9 mouse cellular contexts compared by ENCODE assay signal in genomic region chr10:77926140-77926539, GRCm38 (mm10). TPM values are rescaled to one million over a fixed set of nuclear protein-coding genes. Genes with fewer than 3 reads are reported as not detected.
DNase-seq lines count a peak whose midpoint lies in the region; ATAC-seq lines count a peak whose summit lies in the region.
"Had no signal": no experiment of that assay in that cellular context is flagged by ENCODE, and none has a peak within 500 bp of the region (broad histone marks: within the 10 kb centered on the region; RNA-seq: fewer than 3 reads in every experiment).

No protein-coding gene starts in this region.

- 38% methylated on average over 7 of the region's 7 CpGs for WGBS in liver, embryonic 11.5 days
- WGBS in limb, embryonic 10.5 days: 53% methylated on average over 7 of the region's 7 CpGs

- no peaks in the 10 kb centered on the region for H3K9me3 ChIP-seq in liver, embryonic 11.5 days (ENCODE audit: control insufficient read depth, low read length)
- no peaks in the 10 kb centered on the region for H3K9me3 ChIP-seq in limb, embryonic 10.5 days (replicated peaks)
- H3K9me3 ChIP-seq: midbrain, embryonic 12.5 days had no signal

- intact Hi-C loops in heart, postnatal 14 days (cut with DNase I): no loop called here

- H3K9ac ChIP-seq in liver, embryonic 11.5 days (ENCODE audit: low read depth, low read length): no peak overlapping the region
- H3K9ac ChIP-seq: midbrain, embryonic 12.5 days had no signal

- no peak for ATAC-seq in liver, embryonic 11.5 days (replicated peaks; ENCODE audit: low FRiP score)

- H3K36me3 ChIP-seq in liver, embryonic 11.5 days (ENCODE audit: control insufficient read depth, insufficient read depth, low read length): no peaks in the 10 kb centered on the region
- no peaks in the 10 kb centered on the region for H3K36me3 ChIP-seq in limb, embryonic 10.5 days
- H3K36me3 ChIP-seq: midbrain, embryonic 12.5 days had no signal

- no peak overlapping the region for H3K4me3 ChIP-seq in liver, embryonic 11.5 days (ENCODE audit: low read depth, low read length)
- H3K4me3 ChIP-seq in limb, embryonic 10.5 days: no peak overlapping the region
- H3K4me3 ChIP-seq: midbrain, embryonic 12.5 days had no signal

- no peak overlapping the region for H3K4me2 ChIP-seq in liver, embryonic 11.5 days
- H3K4me2 ChIP-seq: midbrain, embryonic 12.5 days had no signal

- H3K27ac ChIP-seq in liver, embryonic 11.5 days (ENCODE audit: low read depth, low read length): no peak overlapping the region
- no peak overlapping the region for H3K27ac ChIP-seq in limb, embryonic 10.5 days
- H3K27ac ChIP-seq: midbrain, embryonic 12.5 days had no signal

- no peaks in the 10 kb centered on the region for H3K4me1 ChIP-seq in liver, embryonic 11.5 days (replicated peaks; ENCODE audit: control insufficient read depth, insufficient read depth, low read length)
- 0 out of 2 replicates have a peak, but pooled peaks cover 4% of the 10 kb centered on the region for H3K4me1 ChIP-seq in limb, embryonic 10.5 days
- H3K4me1 ChIP-seq: midbrain, embryonic 12.5 days had no signal

- DNase-seq in liver (peak; percentile 67), NIH3T3 (ENCODE audit: low read depth) (peak; percentile 65)
- DNase-seq in liver, embryonic 11.5 days (ENCODE audit: low spot score): no peak
- DNase-seq in c-Kit-positive CD71-positive TER-119-negative erythroid progenitor cells, embryonic 14.5 days (ENCODE audit: low read depth): peak; percentile 51
- DNase-seq in heart, postnatal 14 days: peak; percentile 40 to 63
- DNase-seq in limb, embryonic 10.5 days (ENCODE audit: low spot score): peak; percentile 58
- DNase-seq in right cerebral cortex, postnatal 4 days: peak; percentile 46
- DNase-seq in yolk sac, embryonic 10.5 days (ENCODE audit: low spot score): no peak

- H3K27me3 ChIP-seq in liver, embryonic 11.5 days (replicated peaks; ENCODE audit: control insufficient read depth, insufficient read depth, low read length): no peaks in the 10 kb centered on the region
- no peaks in the 10 kb centered on the region for H3K27me3 ChIP-seq in limb, embryonic 10.5 days (ENCODE audit: low read depth, poor library complexity, severe bottlenecking)
- H3K27me3 ChIP-seq: midbrain, embryonic 12.5 days had no signal

RNA-seq across cellular contexts. Expression of gene Lrrc3, which starts 23.8 kb away (rescaled TPM):
- 8.2 and 10.0 TPM in 2 replicates for polyA plus RNA-seq in liver, embryonic 11.5 days (2014; fragmentation: Nextera tagmentation; extraction: Ambion mirVana)
- total RNA-seq in heart, postnatal 14 days (2021): under 1 TPM; 0.72 to 0.78 TPM
- polyA plus RNA-seq in limb, embryonic 10.5 days (2016; fragmentation: Nextera tagmentation; extraction: Ambion mirVana): 1.5 and 1.7 TPM in 2 replicates

RNA-seq across cellular contexts. Expression of gene Trpm2, which starts 44.2 kb away (rescaled TPM):
- 1.2 TPM in 2 replicates for polyA plus RNA-seq in liver, embryonic 11.5 days (2014; fragmentation: Nextera tagmentation; extraction: Ambion mirVana)
- 1 to 10 TPM in 1 of 2 experiments, under 1 TPM in 1; 0.34 to 1.5 TPM for total RNA-seq in heart, postnatal 14 days (2021)
- polyA plus RNA-seq in limb, embryonic 10.5 days (2016; fragmentation: Nextera tagmentation; extraction: Ambion mirVana): 0.16 and 0.23 TPM in 2 replicates

RNA-seq across cellular contexts. Expression of gene 1810043G02Rik, which starts 52.2 kb away (rescaled TPM):
- 12.1 and 12.8 TPM in 2 replicates for polyA plus RNA-seq in liver, embryonic 11.5 days (2014; fragmentation: Nextera tagmentation; extraction: Ambion mirVana)
- 10 to 100 TPM in 1 of 2 experiments, 1 to 10 TPM in 1; 8.1 to 10.2 TPM for total RNA-seq in heart, postnatal 14 days (2021)
- 29.4 and 32.2 TPM in 2 replicates for polyA plus RNA-seq in limb, embryonic 10.5 days (2016; fragmentation: Nextera tagmentation; extraction: Ambion mirVana)

Comparison
In these comparisons a context has a peak if more than half of its experiments do, and no peak if none do; other contexts are left out.
1. DNase-seq: peak in liver (single experiment), NIH3T3 (single experiment), c-Kit-positive CD71-positive TER-119-negative erythroid progenitor cells, embryonic 14.5 days (single experiment), heart, postnatal 14 days (2 of 2), limb, embryonic 10.5 days (single experiment) and right cerebral cortex, postnatal 4 days (single experiment); none in liver, embryonic 11.5 days (single experiment) and yolk sac, embryonic 10.5 days (single experiment).